Mouse (Mus musculus): ENCODE results near the gene Serinc4. TPM values are rescaled to one million over a fixed set of nuclear protein-coding genes. Genes with fewer than 3 reads are reported as not detected.
"Not testable (repeated sequence)": the region's sequence is repeated elsewhere in the genome, so short reads cannot be mapped to it uniquely, and the experiment has no call there.

Serinc4 gene
- polyA plus RNA-seq, 1 experiment from 2014 or later, result 0.94 TPM

- ATAC-seq (ENCODE audit: low FRiP score), result not testable (repeated sequence)
- 73% methylated on average over 2 of the region's 6 CpGs for WGBS
These were observed 12.4 kb upstream of the Serinc4 start for GRCm38 (mm10) chr2:121468982-121469381.

GRCm38 (mm10) chr2:121460071-121460470, 3.5 kb upstream of the Serinc4 start:
- Histone ChIP-seq H3K9me3 (replicated peaks) (no peaks in the 10 kb centered on the region), H3K9ac (no peak overlapping the region), H3K4me1 (peaks cover 11% of the 10 kb centered on the region), H3K4me2 (replicated peaks) (no peak overlapping the region), H3K36me3 (peaks cover 18% of the 10 kb centered on the region), H3K4me3 (no peak overlapping the region), H3K27me3 (no peaks in the 10 kb centered on the region), H3K27ac (no peak overlapping the region)
- ATAC-seq (ENCODE audit: low FRiP score), result no peak
- WGBS, result 76% methylated on average over 2 of the region's 2 CpGs

More at GRCm38 (mm10) chr2:121468982-121469381, 12.4 kb upstream of the Serinc4 start:
- not testable (repeated sequence) for H3K9ac ChIP-seq; H3K4me3 ChIP-seq; H3K36me3 ChIP-seq; H3K4me2 ChIP-seq (replicated peaks); H3K27ac ChIP-seq; H3K4me1 ChIP-seq; H3K9me3 ChIP-seq (replicated peaks); H3K27me3 ChIP-seq

- Histone ChIP-seq H3K27ac (no peak overlapping the region), H3K4me3 (no peak overlapping the region), H3K36me3 (peaks cover 33% of the 10 kb centered on the region), H3K9me3 (replicated peaks) (no peaks in the 10 kb centered on the region), H3K9ac (no peak overlapping the region), H3K4me1 (peaks cover 23% of the 10 kb centered on the region), H3K4me2 (replicated peaks) (no peak overlapping the region), H3K27me3 (no peaks in the 10 kb centered on the region)
- ATAC-seq (ENCODE audit: low FRiP score), result no peak
- WGBS, result 78% methylated on average over 5 of the region's 5 CpGs
These were observed 1.0 kb downstream of the Serinc4 start for GRCm38 (mm10) chr2:121455534-121455933.

- H3K27ac ChIP-seq, result no peak overlapping the region
- H3K36me3 ChIP-seq, result peaks cover 25% of the 10 kb centered on the region
- WGBS, result 88% methylated on average over 6 of the region's 6 CpGs
- H3K9me3 ChIP-seq (replicated peaks), result no peaks in the 10 kb centered on the region
- no peaks in the 10 kb centered on the region for H3K27me3 ChIP-seq
- no peak overlapping the region for H3K4me3 ChIP-seq
- peaks cover 28% of the 10 kb centered on the region for H3K4me1 ChIP-seq
- ATAC-seq (ENCODE audit: low FRiP score), result no peak
- H3K9ac ChIP-seq, result no peak overlapping the region
- H3K4me2 ChIP-seq (replicated peaks), result no peak overlapping the region
These were observed 2.7 kb downstream of the Serinc4 start for GRCm38 (mm10) chr2:121453917-121454316.

GRCm38 (mm10) chr2:121452990-121453389, 3.6 kb downstream of the Serinc4 start, which contains the start of gene Hypk:
TSS of gene Hypk (plus strand) at chr2:121453290.
- 87% methylated on average over 4 of the region's 4 CpGs for WGBS

GRCm38 (mm10) chr2:121452361-121452760, 4.2 kb downstream of the Serinc4 start:
- H3K4me3 ChIP-seq, result no peak overlapping the region
- no peak overlapping the region for H3K27ac ChIP-seq
- H3K27me3 ChIP-seq, result no peaks in the 10 kb centered on the region
- peaks cover 19% of the 10 kb centered on the region for H3K36me3 ChIP-seq
- H3K4me1 ChIP-seq, result peaks cover 28% of the 10 kb centered on the region
- WGBS, result 82% methylated on average over 4 of the region's 4 CpGs
- no peak overlapping the region for H3K9ac ChIP-seq
- H3K9me3 ChIP-seq (replicated peaks), result no peaks in the 10 kb centered on the region
- no peak overlapping the region for H3K4me2 ChIP-seq (replicated peaks)
- no peak for ATAC-seq (ENCODE audit: low FRiP score)

More at GRCm38 (mm10) chr2:121452990-121453389, 3.6 kb downstream of the Serinc4 start, which contains the start of gene Hypk:
- no peak for ATAC-seq (ENCODE audit: low FRiP score)
- H3K4me1 ChIP-seq, result peaks cover 30% of the 10 kb centered on the region
- H3K27me3 ChIP-seq, result no peaks in the 10 kb centered on the region
- no peak within 1 kb of the TSS for H3K9ac ChIP-seq
- no peaks in the 10 kb centered on the region for H3K9me3 ChIP-seq (replicated peaks)
- H3K4me3 ChIP-seq, result no peak within 1 kb of the TSS
- no peak within 1 kb of the TSS for H3K27ac ChIP-seq
- H3K4me2 ChIP-seq (replicated peaks), result no peak within 1 kb of the TSS
- H3K36me3 ChIP-seq, result peaks cover 19% of the 10 kb centered on the region

- WGBS, result 6% methylated on average over 7 of the region's 7 CpGs
- ATAC-seq (ENCODE audit: low FRiP score), result no peak
- H3K36me3 ChIP-seq, result peaks cover 19% of the 10 kb centered on the region
- H3K27ac ChIP-seq, result peak overlapping the region; percentile 98
- H3K9ac ChIP-seq, result peak overlapping the region; percentile 96
- no peaks in the 10 kb centered on the region for H3K9me3 ChIP-seq (replicated peaks)
- peak overlapping the region; percentile 95 for H3K4me2 ChIP-seq (replicated peaks)
- peaks cover 23% of the 10 kb centered on the region for H3K4me1 ChIP-seq
- H3K4me3 ChIP-seq, result peak overlapping the region; percentile 99
- H3K27me3 ChIP-seq, result no peaks in the 10 kb centered on the region
These were observed 6.5 kb downstream of the Serinc4 start for GRCm38 (mm10) chr2:121450093-121450492.

- peak overlapping the region; percentile 98 for H3K27ac ChIP-seq
- WGBS, result under 1% methylated on average over 42 of the region's 54 CpGs
- H3K27me3 ChIP-seq, result no peaks in the 10 kb centered on the region
- H3K4me3 ChIP-seq, result peak overlapping the region; percentile 99
- peaks cover 19% of the 10 kb centered on the region for H3K36me3 ChIP-seq
- peak overlapping the region; percentile 96 for H3K9ac ChIP-seq
- H3K4me1 ChIP-seq, result peaks cover 23% of the 10 kb centered on the region
- peak; percentile 71 for ATAC-seq (ENCODE audit: low FRiP score)
- H3K4me2 ChIP-seq (replicated peaks), result peak overlapping the region; percentile 95
- no peaks in the 10 kb centered on the region for H3K9me3 ChIP-seq (replicated peaks)
These were observed 7.0 kb downstream of the Serinc4 start for GRCm38 (mm10) chr2:121449545-121450011.

GRCm38 (mm10) chr2:121448739-121449535, 7.6 kb downstream of the Serinc4 start, which contains the start of gene Serf2:
TSS of gene Serf2 (plus strand) at chr2:121449195.
- Histone ChIP-seq H3K9ac (peak within 1 kb of the TSS; percentile 96), H3K4me3 (peak within 1 kb of the TSS; percentile 99), H3K4me2 (replicated peaks) (peak within 1 kb of the TSS; percentile 95), H3K36me3 (peaks cover 18% of the 10 kb centered on the region), H3K9me3 (replicated peaks) (no peaks in the 10 kb centered on the region), H3K4me1 (peaks cover 23% of the 10 kb centered on the region), H3K27me3 (0 out of 2 replicates have a peak, but pooled peaks cover 3% of the 10 kb centered on the region), H3K27ac (peak within 1 kb of the TSS; percentile 98)
- WGBS, result under 1% methylated on average over 72 of the region's 74 CpGs
- peak; percentile 99 for ATAC-seq (ENCODE audit: low FRiP score)

- peaks cover 25% of the 10 kb centered on the region for H3K4me1 ChIP-seq
- H3K4me2 ChIP-seq (replicated peaks), result peak overlapping the region; percentile 58
- peak overlapping the region; percentile 71; the same call in 1 of the 2 replicates for H3K27ac ChIP-seq
- ATAC-seq (ENCODE audit: low FRiP score), result no peak
- peak overlapping the region; percentile 41; the same call in 1 of the 2 replicates for H3K9ac ChIP-seq
- WGBS, result 16% methylated on average over 9 of the region's 9 CpGs
- H3K4me3 ChIP-seq, result peak overlapping the region; percentile 99
- peaks cover 5% of the 10 kb centered on the region; the same call in 1 of the 2 replicates for H3K27me3 ChIP-seq
- no peaks in the 10 kb centered on the region for H3K9me3 ChIP-seq (replicated peaks)
- peaks cover 10% of the 10 kb centered on the region for H3K36me3 ChIP-seq
These were observed 8.4 kb downstream of the Serinc4 start for GRCm38 (mm10) chr2:121448136-121448535.

- WGBS, result 91% methylated on average over 3 of the region's 3 CpGs
- H3K27me3 ChIP-seq, result peaks cover 16% of the 10 kb centered on the region
- H3K9me3 ChIP-seq (replicated peaks), result no peaks in the 10 kb centered on the region
- peaks cover 33% of the 10 kb centered on the region for H3K4me1 ChIP-seq
- H3K9ac ChIP-seq, result no peak overlapping the region
- H3K36me3 ChIP-seq, result no peaks in the 10 kb centered on the region
- no peak for ATAC-seq (ENCODE audit: low FRiP score)
- no peak overlapping the region for H3K27ac ChIP-seq
- H3K4me3 ChIP-seq, result no peak overlapping the region
- H3K4me2 ChIP-seq (replicated peaks), result no peak overlapping the region
These were observed 9.6 kb downstream of the Serinc4 start for GRCm38 (mm10) chr2:121447006-121447405.

GRCm38 (mm10) chr2:121446506-121446905, 10.1 kb downstream of the Serinc4 start:
- Histone ChIP-seq H3K4me3 (no peak overlapping the region), H3K4me1 (peaks cover 37% of the 10 kb centered on the region), H3K4me2 (replicated peaks) (no peak overlapping the region), H3K27ac (no peak overlapping the region), H3K9me3 (replicated peaks) (no peaks in the 10 kb centered on the region), H3K9ac (no peak overlapping the region), H3K36me3 (no peaks in the 10 kb centered on the region), H3K27me3 (peaks cover 21% of the 10 kb centered on the region)
- WGBS, result 83% methylated on average over 4 of the region's 4 CpGs
- ATAC-seq (ENCODE audit: low FRiP score), result no peak
